Mouse (Mus musculus) intestine, embryonic 14.5 days (tissue): ENCODE measurements around the gene Pde10a. TPM values are rescaled to one million over a fixed set of nuclear protein-coding genes. Genes with fewer than 3 reads are reported as not detected.

ENCODE experiments used
- ATAC-seq: fragments of 200-750 bp; cut with Nextera tagmentation; replicated peaks from 2 replicates; pipeline ENCODE4 v1.8.0; 2017; ENCODE audit warnings: low read depth, moderate number of reproducible peaks, moderate TSS enrichment, moderate library complexity; ENCODE audit not compliant: low FRiP score, low TSS enrichment
- DNase-seq: peaks from one replicate; pipeline ENCODE4 v3.0.0-alpha.2; 2018; ENCODE audit warnings: low spot score
- H3K27ac ChIP-seq: fragments of 300-500 bp; sonication (generic); 2 replicates; pipeline ENCODE4 v1.5.1; 2014; ENCODE audit warnings: low read depth, mild to moderate bottlenecking, control low read depth
- H3K27me3 ChIP-seq: fragments of 300-500 bp; sonication (generic); replicated peaks from 2 replicates; pipeline ENCODE4 v1.6.1; 2014; ENCODE audit warnings: low read length, control low read depth; ENCODE audit not compliant: control insufficient read depth, insufficient read depth
- H3K36me3 ChIP-seq: fragments of 300-500 bp; sonication (generic); 2 replicates; pipeline ENCODE4 v1.6.1; 2014; ENCODE audit warnings: low read length, control low read depth; ENCODE audit not compliant: control insufficient read depth, insufficient read depth
- H3K4me1 ChIP-seq: fragments of 300-500 bp; sonication (generic); replicated peaks from 2 replicates; pipeline ENCODE4 v1.6.1; 2014; ENCODE audit warnings: low read length, control low read depth, mixed read lengths; ENCODE audit not compliant: control insufficient read depth, insufficient read depth
- H3K4me2 ChIP-seq: fragments of 300-500 bp; sonication (generic); 2 replicates; pipeline ENCODE4 v1.6.1; 2014; ENCODE audit warnings: low read length
- H3K4me3 ChIP-seq: fragments of 300-500 bp; sonication (generic); 2 replicates; pipeline ENCODE4 v1.5.1; 2014; ENCODE audit warnings: low read depth, low read length, control low read depth, mixed read lengths
- H3K9ac ChIP-seq: fragments of 300-500 bp; sonication (generic); 2 replicates; pipeline ENCODE4 v1.6.1; 2014; ENCODE audit warnings: mild to moderate bottlenecking, low read length
- H3K9me3 ChIP-seq: fragments of 300-500 bp; sonication (generic); 2 replicates; pipeline ENCODE4 v1.6.1; 2016; ENCODE audit warnings: low read length, control low read depth; ENCODE audit not compliant: control insufficient read depth
- WGBS: fragments of 180-500 bp; shearing (Covaris S2); extraction: QIAGEN DNeasy Blood & Tissue Kit; methylation state at CpG from one replicate; pipeline ENCODE4 v1.1.7; 2014; 5-methylcytosine and 5-hydroxymethylcytosine counted together
- polyA plus RNA-seq: library from polyadenylated mRNA; unstranded; fragments of >200 nt; fragmentation: Nextera tagmentation; extraction: Ambion mirVana; gene quantifications from 2 replicates; pipeline ENCODE4 v1.2.1, GENCODE M21; 2014

The Pde10a gene
- polyA plus RNA-seq, 1 experiment from 2014 or later = 1.4 TPM

- Histone ChIP-seq H3K4me3 (no peak overlapping the region), H3K9me3 (no peaks in the 10 kb centered on the region), H3K36me3 (no peaks in the 10 kb centered on the region), H3K4me2 (no peak overlapping the region), H3K27me3 (no peaks in the 10 kb centered on the region; the same call in none of the 2 replicates), H3K9ac (no peak overlapping the region), H3K4me1 (no peaks in the 10 kb centered on the region), H3K27ac (no peak overlapping the region)
- DNase-seq = no peak
- WGBS = 82% methylated on average over 3 of the region's 3 CpGs
- ATAC-seq = no peak
Observed at GRCm38 (mm10) chr17:8813773-8814491, 288.8 kb downstream of the Pde10a start.

- ATAC-seq (no peak), DNase-seq (no peak)
- H3K9me3 ChIP-seq = no peaks in the 10 kb centered on the region
- no peaks in the 10 kb centered on the region; the same call in 1 of the 2 replicates for H3K27me3 ChIP-seq
- WGBS = 92% methylated on average over 3 of the region's 3 CpGs
- no peak overlapping the region for H3K4me2 ChIP-seq
- no peak overlapping the region for H3K4me3 ChIP-seq
- no peak overlapping the region for H3K9ac ChIP-seq
- no peak overlapping the region for H3K27ac ChIP-seq
- H3K36me3 ChIP-seq = no peaks in the 10 kb centered on the region
- no peaks in the 10 kb centered on the region for H3K4me1 ChIP-seq
Observed at GRCm38 (mm10) chr17:8815376-8815775, 290.2 kb downstream of the Pde10a start.

- H3K4me3 ChIP-seq = no peak overlapping the region
- no peaks in the 10 kb centered on the region for H3K9me3 ChIP-seq
- H3K9ac ChIP-seq = no peak overlapping the region
- ATAC-seq (no peak), DNase-seq (no peak)
- no peaks in the 10 kb centered on the region for H3K27me3 ChIP-seq
- no peaks in the 10 kb centered on the region for H3K36me3 ChIP-seq
- H3K27ac ChIP-seq = no peak overlapping the region
- H3K4me1 ChIP-seq = no peaks in the 10 kb centered on the region
- no peak overlapping the region for H3K4me2 ChIP-seq
- 68% methylated on average over 5 of the region's 5 CpGs for WGBS
Observed at GRCm38 (mm10) chr17:8815864-8816263, 290.7 kb downstream of the Pde10a start.

- no peak overlapping the region for H3K9ac ChIP-seq
- WGBS = 82% methylated on average over 13 of the region's 13 CpGs
- no peaks in the 10 kb centered on the region for H3K27me3 ChIP-seq
- no peak for DNase-seq
- ATAC-seq = no peak
- H3K4me2 ChIP-seq = no peak overlapping the region
- H3K4me1 ChIP-seq = no peaks in the 10 kb centered on the region
- H3K36me3 ChIP-seq = no peaks in the 10 kb centered on the region
- no peak overlapping the region for H3K4me3 ChIP-seq
- no peaks in the 10 kb centered on the region for H3K9me3 ChIP-seq
- H3K27ac ChIP-seq = no peak overlapping the region
Observed at GRCm38 (mm10) chr17:8818675-8819074, 293.5 kb downstream of the Pde10a start.

GRCm38 (mm10) chr17:8823548-8823947 is 298.4 kb downstream of the Pde10a start:
- Histone ChIP-seq H3K4me1 (no peaks in the 10 kb centered on the region), H3K27ac (no peak overlapping the region), H3K4me2 (no peak overlapping the region), H3K9me3 (no peaks in the 10 kb centered on the region), H3K9ac (no peak overlapping the region), H3K4me3 (no peak overlapping the region), H3K27me3 (no peaks in the 10 kb centered on the region), H3K36me3 (no peaks in the 10 kb centered on the region)
- DNase-seq = no peak
- no peak for ATAC-seq
- WGBS = 66% methylated on average over 7 of the region's 7 CpGs

GRCm38 (mm10) chr17:8827204-8827603 is 302.0 kb downstream of the Pde10a start:
- no peak overlapping the region for H3K4me3 ChIP-seq
- no peak overlapping the region for H3K9ac ChIP-seq
- ATAC-seq = no peak
- no peak for DNase-seq
- no peaks in the 10 kb centered on the region for H3K9me3 ChIP-seq
- H3K4me2 ChIP-seq = no peak overlapping the region
- no peaks in the 10 kb centered on the region for H3K36me3 ChIP-seq
- no peaks in the 10 kb centered on the region for H3K27me3 ChIP-seq
- H3K4me1 ChIP-seq = no peaks in the 10 kb centered on the region
- H3K27ac ChIP-seq = no peak overlapping the region
- 82% methylated on average over 9 of the region's 9 CpGs for WGBS

- Histone ChIP-seq H3K9ac (no peak overlapping the region), H3K27me3 (no peaks in the 10 kb centered on the region), H3K9me3 (no peaks in the 10 kb centered on the region), H3K4me1 (no peaks in the 10 kb centered on the region), H3K36me3 (no peaks in the 10 kb centered on the region), H3K4me2 (no peak overlapping the region), H3K27ac (no peak overlapping the region), H3K4me3 (no peak overlapping the region)
- WGBS = 77% methylated on average over 5 of the region's 5 CpGs
- DNase-seq = no peak
- no peak for ATAC-seq
Observed at GRCm38 (mm10) chr17:8831001-8831400, 305.8 kb downstream of the Pde10a start.

- Histone ChIP-seq H3K9me3 (no peaks in the 10 kb centered on the region), H3K27ac (no peak overlapping the region), H3K36me3 (no peaks in the 10 kb centered on the region), H3K27me3 (no peaks in the 10 kb centered on the region), H3K4me3 (no peak overlapping the region), H3K9ac (no peak overlapping the region), H3K4me1 (no peaks in the 10 kb centered on the region), H3K4me2 (no peak overlapping the region)
- ATAC-seq (no peak), DNase-seq (no peak)
- WGBS = 87% methylated on average over 5 of the region's 5 CpGs
Observed at GRCm38 (mm10) chr17:8836292-8836691, 311.1 kb downstream of the Pde10a start.

- H3K9ac ChIP-seq = no peak overlapping the region
- no peaks in the 10 kb centered on the region for H3K9me3 ChIP-seq
- H3K4me2 ChIP-seq = no peak overlapping the region
- H3K36me3 ChIP-seq = no peaks in the 10 kb centered on the region
- H3K4me1 ChIP-seq = peaks cover 7% of the 10 kb centered on the region; the same call in 1 of the 2 replicates
- DNase-seq (no peak), ATAC-seq (no peak)
- H3K4me3 ChIP-seq = no peak overlapping the region
- no peaks in the 10 kb centered on the region for H3K27me3 ChIP-seq
- WGBS = 49% methylated on average over 8 of the region's 8 CpGs
- H3K27ac ChIP-seq = no peak overlapping the region
Observed at GRCm38 (mm10) chr17:8838252-8838651, 313.1 kb downstream of the Pde10a start.
